Mouse (Mus musculus) layer of hippocampus, postnatal 10 days (tissue): ENCODE results near the gene Xpo4. TPM values are rescaled to one million over a fixed set of nuclear protein-coding genes. Genes with fewer than 3 reads are reported as not detected.

Experiments
- DNase-seq, 2 experiments: peaks; one replicate each; pipeline ENCODE4 v3.0.0; 2021; ENCODE audit warnings: low spot score in 2 of 2
- total RNA-seq, 2 experiments: library from RNA; stranded (reverse); gene quantifications; 2 replicates each; pipeline ENCODE4 v1.2.3; 2021

Xpo4 gene
- total RNA-seq, 2 experiments from 2014 or later, result 15.2 to 15.5 TPM

- DNase-seq, result no peak
Observed at GRCm38 (mm10) chr14:57609816-57610329, 55.4 kb downstream of the Xpo4 start.

- DNase-seq, result peak; percentile 85
Observed at GRCm38 (mm10) chr14:57607500-57607899, 57.7 kb downstream of the Xpo4 start.

DNA sequence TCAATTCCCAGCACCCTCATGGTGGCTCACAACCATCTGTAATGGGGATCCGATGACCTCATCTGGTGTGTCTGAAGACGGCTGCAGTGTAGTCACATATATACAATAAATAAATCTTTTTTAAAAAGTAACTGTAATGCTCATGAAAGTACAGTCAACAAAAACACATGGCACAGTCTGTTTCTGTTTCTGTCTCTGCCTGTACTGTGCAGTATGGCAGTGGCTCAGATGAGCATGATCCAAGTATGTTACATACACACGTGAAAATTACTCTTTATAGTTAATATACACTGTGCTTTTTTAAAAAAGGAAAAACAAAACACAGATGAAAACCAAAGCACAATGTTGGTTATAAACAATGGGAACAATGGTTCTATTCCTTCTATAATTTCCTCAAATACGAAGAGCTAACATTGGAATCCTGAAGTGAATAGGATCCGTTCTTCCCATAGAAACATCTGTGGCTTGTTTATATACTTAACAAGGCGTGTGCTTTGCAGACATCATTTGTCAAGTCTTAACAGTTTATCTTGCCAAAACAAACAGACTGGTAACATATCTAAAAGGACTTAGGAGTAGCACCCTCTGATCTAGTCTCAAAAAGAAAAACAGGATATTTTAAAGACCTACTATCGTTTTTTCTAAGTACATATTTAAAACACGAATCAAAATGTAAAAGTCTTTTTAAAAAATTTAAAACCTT is 58.4 kb downstream of the Xpo4 start:
- no peak for DNase-seq

GRCm38 (mm10) chr14:57593279-57593678 is 72.0 kb downstream of the Xpo4 start:
- no peak for DNase-seq

GRCm38 (mm10) chr14:57591830-57592229 is 73.4 kb downstream of the Xpo4 start:
- no peak for DNase-seq

- no peak for DNase-seq
Observed at GRCm38 (mm10) chr14:57576364-57577060, 88.7 kb downstream of the Xpo4 start.

DNA sequence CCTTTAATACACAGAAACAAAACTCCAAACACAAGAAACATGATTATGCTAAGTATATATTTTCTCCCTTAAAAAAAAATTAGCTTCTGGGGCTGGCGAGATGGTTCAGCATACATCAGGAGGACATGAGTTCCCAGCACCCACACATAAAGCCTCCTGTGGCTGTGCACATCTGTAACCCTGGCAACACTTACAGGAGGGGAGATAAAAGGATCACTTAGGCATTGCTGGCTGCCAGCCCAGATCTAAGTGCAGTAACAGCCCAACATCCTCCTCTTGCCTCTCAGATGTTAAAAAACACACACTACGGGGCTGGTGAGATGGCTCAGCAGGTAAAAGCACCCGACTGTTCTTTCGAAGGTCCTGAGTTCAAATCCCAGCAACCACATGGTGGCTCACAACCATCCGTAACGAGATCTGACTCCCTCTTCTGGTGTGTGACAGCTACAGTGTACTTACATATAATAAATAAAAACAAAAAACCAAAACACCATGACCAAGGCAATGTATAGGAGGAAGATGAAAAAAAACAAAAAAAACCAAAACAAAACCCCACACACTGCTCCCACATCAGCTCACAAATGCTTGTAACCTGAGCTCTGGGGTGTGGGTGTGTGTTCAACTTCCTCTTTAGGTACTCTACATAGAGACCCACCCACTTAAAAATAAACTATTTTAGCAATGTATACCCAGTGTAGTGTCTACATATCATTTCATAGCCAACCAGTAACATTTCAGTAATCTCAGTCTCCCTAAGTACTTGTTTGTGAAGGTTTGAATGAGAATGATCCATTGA is 90.2 kb downstream of the Xpo4 start:
- DNase-seq, result no peak

DNA sequence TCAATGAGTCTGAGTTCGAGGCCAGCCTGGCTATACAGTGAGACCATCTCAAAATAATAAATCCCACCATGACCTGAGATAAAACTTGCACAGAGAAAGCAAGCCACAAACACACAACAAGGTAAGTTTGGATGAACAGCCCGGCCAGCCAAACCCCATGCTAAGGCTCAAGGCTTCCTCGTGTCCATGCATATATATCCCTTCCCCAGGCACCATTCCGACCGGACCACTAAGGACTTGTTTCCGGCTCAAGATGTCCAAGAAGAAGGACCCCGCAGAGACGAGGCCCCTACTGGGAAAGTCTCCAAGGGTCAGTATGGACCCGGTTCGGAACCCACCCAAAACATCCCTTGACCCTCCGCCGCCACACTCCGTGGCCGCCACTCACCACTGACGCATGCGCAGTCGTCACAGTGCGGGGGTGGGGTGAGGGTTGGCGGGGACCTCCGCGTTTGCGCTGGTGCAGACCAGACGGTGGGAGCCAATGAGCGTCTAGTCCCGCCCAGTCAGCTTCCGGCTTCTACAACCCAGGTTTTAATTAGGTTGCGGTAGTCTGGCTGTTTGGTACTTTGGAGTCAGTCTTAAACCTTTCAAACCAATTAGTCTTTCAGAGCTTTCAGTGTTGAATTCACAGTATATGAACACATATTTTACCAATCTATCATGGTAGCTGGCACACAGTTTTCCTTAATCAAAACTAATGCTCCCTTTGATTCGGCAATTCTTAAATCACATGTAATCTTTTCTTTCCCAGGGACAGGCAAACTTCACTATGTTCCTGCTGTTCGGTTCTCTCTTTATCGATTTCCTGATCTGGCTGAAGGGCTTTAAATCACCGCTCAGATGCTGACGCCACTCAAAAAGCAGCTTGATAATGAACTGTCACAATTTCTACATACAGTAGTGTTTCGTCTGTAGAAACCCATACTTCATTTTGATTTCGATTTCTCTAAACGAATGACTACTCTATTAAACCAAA is 93.8 kb downstream of the Xpo4 start, which contains the start of gene Eef1akmt1:
Eef1akmt1 (minus strand) TSS at position 458 of the 979 bp plus-strand sequence.
- DNase-seq, result peak; percentile 96 to 98

- no peak for DNase-seq
Observed at GRCm38 (mm10) chr14:57565626-57566025, 99.6 kb downstream of the Xpo4 start.

DNA sequence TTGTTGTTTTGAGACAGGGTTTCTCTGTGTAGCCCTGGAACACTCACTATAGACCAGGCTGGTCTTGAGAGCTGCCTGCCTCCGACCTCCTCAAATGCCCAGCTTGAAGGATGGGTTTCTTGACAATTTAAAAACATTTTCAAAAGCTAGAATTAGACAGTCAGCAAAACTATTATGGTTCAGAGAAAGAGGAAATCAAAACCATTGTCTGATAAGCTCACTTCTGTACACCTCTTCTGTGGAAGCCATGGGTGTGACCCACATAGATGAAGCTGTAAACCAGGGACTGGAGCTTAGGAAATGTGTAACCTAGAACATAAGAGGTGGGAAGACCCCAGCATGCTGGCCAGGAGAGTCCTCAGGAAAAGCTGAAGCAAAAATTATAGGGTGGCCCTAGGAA is 108.3 kb downstream of the Xpo4 start:
- no peak for DNase-seq

DNA sequence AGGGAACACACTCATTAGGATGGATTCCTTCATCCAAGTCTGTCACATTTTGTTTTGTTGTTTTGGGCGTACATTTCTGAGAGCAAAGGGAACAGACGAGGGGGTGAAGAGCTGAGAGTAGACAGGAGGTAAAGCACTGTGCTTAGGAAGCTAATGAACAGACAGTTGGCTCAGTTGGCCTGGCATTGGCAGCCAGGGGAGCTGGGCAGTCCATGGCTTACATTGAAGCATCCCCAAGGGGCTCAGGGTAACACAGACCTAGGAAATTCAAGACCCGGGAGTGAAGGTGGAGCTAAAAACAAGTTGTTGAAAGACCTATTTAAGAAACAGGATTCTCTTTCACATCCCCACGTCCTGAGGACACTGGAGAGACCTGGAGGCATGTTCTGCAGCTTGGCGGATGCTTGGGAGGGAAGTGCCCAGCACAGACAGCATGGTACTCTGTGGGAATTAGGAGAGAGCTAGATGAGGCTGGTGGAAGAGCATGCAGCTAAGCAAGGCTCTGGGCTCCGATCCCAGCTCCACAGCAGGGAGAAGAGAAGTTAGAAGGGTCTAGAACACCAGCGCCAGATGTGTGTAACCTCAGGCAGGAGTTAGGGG is 109.7 kb downstream of the Xpo4 start:
- DNase-seq, result no peak

DNA sequence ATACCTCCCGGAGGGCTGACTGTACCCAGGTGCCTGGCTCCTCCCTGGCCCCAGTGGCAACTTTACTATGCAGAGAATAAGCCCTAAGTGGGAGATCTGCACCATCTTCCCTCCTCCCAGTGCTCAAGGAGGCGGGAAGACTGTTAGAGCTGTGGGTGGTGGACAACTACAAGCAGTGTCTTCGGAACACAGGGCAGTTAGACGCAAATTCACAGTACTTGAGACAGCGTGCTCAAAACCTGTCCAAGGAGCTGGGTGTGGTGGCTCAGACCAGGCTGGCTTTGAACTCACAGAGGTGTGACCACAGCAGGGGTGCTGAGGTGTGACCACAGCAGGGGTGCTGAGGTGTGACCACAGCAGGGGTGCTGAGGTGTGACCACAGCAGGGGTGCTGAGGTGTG is 110.8 kb downstream of the Xpo4 start:
- no peak for DNase-seq

DNA sequence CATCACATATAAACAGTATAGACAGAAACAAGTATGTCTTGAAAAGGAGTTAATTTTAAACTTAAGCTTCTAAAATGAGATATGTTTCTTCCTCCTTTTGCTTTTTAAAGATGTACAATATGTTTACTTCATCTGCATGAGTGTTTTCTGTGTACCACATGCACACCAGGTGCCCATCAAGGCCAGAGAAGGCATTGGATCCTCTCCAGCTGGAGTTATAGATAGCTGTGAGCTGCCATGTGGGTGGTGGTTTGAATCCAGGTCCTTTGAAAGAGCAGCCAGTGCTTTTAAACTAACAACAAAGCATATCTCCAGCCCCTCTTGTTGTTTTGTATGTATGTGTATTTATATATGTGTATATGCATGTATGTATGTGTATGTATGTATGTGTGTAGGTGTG is 112.3 kb downstream of the Xpo4 start:
- DNase-seq, result no peak

DNA sequence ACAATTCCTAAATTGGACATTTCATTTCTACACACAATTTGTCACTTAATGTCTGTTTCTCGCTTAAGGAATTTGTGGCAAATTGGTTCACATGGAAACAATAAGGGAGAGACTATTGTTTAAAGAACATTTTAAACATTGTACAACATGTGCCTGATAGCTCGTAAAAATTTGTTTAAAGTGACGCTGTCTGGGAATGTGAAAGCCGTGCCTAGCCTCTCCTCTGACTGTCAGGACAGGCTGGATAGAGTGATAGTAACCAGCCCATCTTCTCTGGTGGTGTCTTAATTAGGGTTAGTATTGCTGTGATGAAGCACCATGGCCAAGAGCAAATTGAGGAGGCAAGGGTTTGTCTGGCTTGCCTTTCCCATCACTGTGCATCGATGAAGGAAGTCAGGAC is 118.2 kb downstream of the Xpo4 start:
- DNase-seq, result no peak

GRCm38 (mm10) chr14:57546557-57547021 is 118.6 kb downstream of the Xpo4 start:
- no peak for DNase-seq

GRCm38 (mm10) chr14:57546131-57546530 is 119.1 kb downstream of the Xpo4 start:
- DNase-seq, result no peak

- DNase-seq, result no peak
Observed at GRCm38 (mm10) chr14:57545526-57545925, 119.7 kb downstream of the Xpo4 start.

GRCm38 (mm10) chr14:57543420-57544039 is 121.7 kb downstream of the Xpo4 start:
- DNase-seq, result no peak

DNA sequence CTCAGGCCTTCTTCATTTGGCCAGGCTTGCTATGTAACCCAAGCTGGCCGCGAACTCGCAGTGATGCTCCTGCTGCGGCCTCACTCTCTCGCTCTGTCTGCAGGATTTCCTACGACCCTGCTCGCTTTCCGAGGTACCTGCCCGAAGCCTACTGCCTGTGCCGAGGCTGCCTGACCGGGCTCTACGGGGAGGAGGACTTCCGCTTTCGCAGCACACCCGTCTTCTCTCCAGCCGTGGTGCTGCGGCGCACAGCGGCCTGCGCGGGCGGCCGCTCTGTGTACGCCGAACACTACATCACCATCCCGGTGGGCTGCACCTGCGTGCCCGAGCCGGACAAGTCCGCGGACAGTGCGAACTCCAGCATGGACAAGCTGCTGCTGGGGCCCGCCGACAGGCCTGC is 123.0 kb downstream of the Xpo4 start:
- no peak for DNase-seq

GRCm38 (mm10) chr14:57540683-57541082 is 124.5 kb downstream of the Xpo4 start:
- DNase-seq, result no peak
